Mouse (Mus musculus) heart, postnatal 0 days (tissue): ENCODE measurements around the gene Sema3a.

ENCODE experiments used
- CTCF ChIP-seq: IDR thresholded peaks from 2 replicates; pipeline ENCODE4 v1.5.1; 2016; ENCODE audit warnings: antibody characterized with exemption, control low read depth, low read depth
- EP300 ChIP-seq: IDR thresholded peaks from 2 replicates; pipeline ENCODE4 v1.6.1; 2016; ENCODE audit warnings: antibody characterized with exemption, low read depth

GRCm38 (mm10) chr5:13550953-13551352, 425.7 kb downstream of the Sema3a start:
- no peak for TF ChIP-seq CTCF
- no peak for TF ChIP-seq EP300
